Mouse (Mus musculus) liver, postnatal 0 days (tissue): ENCODE measurements around the gene Klf12. TPM values are rescaled to one million over a fixed set of nuclear protein-coding genes. Genes with fewer than 3 reads are reported as not detected.

Experiments used
- ATAC-seq: fragments of 200-750 bp; cut with Nextera tagmentation; 2 replicates; pipeline ENCODE4 v1.8.0; 2017; ENCODE audit warnings: mild to moderate bottlenecking, moderate library complexity
- DNase-seq: peaks from one replicate; pipeline ENCODE4 v3.0.0-alpha.2; 2016
- H3K27ac ChIP-seq: fragments of 300-500 bp; sonication (generic); 2 replicates; pipeline ENCODE4 v1.5.1; 2014; ENCODE audit warnings: antibody characterized with exemption, moderate library complexity, mild to moderate bottlenecking, low read depth
- H3K27me3 ChIP-seq: fragments of 300-500 bp; sonication (generic); 2 replicates; pipeline ENCODE4 v1.6.1; 2014; ENCODE audit warnings: low read length, control low read depth, mixed read lengths; ENCODE audit not compliant: insufficient read depth
- H3K36me3 ChIP-seq: fragments of 300-500 bp; sonication (generic); replicated peaks from 2 replicates; pipeline ENCODE4 v1.6.1; 2014; ENCODE audit warnings: mild to moderate bottlenecking, control low read depth, low read length, moderate library complexity, mixed read lengths; ENCODE audit not compliant: insufficient read depth
- H3K4me1 ChIP-seq: fragments of 300-500 bp; sonication (generic); 2 replicates; pipeline ENCODE4 v1.6.1; 2014; ENCODE audit warnings: antibody characterized with exemption, mild to moderate bottlenecking, control low read depth; ENCODE audit not compliant: insufficient read depth
- H3K4me2 ChIP-seq: fragments of 300-500 bp; sonication (generic); 2 replicates; pipeline ENCODE4 v1.6.1; 2014; ENCODE audit warnings: low read depth, mild to moderate bottlenecking, low read length, moderate library complexity, mixed read lengths
- H3K4me3 ChIP-seq: fragments of 300-500 bp; sonication (generic); 2 replicates; pipeline ENCODE4 v1.5.1; 2014; ENCODE audit warnings: low read depth, low read length
- H3K9ac ChIP-seq: fragments of 300-500 bp; sonication (generic); replicated peaks from 2 replicates; pipeline ENCODE4 v1.6.1; 2014; ENCODE audit warnings: mild to moderate bottlenecking, moderate library complexity
- H3K9me3 ChIP-seq: fragments of 300-500 bp; sonication (generic); 2 replicates; pipeline ENCODE4 v1.6.1; 2016; ENCODE audit warnings: mild to moderate bottlenecking, control low read depth, low read length, mixed read lengths
- CTCF ChIP-seq: sonication (generic); IDR thresholded peaks from 2 replicates; pipeline ENCODE4 v1.5.1; 2016; ENCODE audit warnings: antibody characterized with exemption, low read depth
- EP300 ChIP-seq: IDR thresholded peaks from 2 replicates; pipeline ENCODE4 v1.6.1; 2016; ENCODE audit warnings: antibody characterized with exemption, low read depth, mild to moderate bottlenecking
- WGBS: fragments of 180-500 bp; shearing (Covaris S2); extraction: QIAGEN DNeasy Blood & Tissue Kit; methylation state at CpG from one replicate; pipeline ENCODE4 v1.1.7; 2014; ENCODE audit not compliant: insufficient replicate concordance; 5-methylcytosine and 5-hydroxymethylcytosine counted together
- polyA plus RNA-seq: library from polyadenylated mRNA; unstranded; fragments of >200 nt; fragmentation: Nextera tagmentation; extraction: Ambion mirVana; gene quantifications from 2 replicates; pipeline ENCODE4 v1.2.1, GENCODE M21; 2015

Gene Klf12
- polyA plus RNA-seq, 1 experiment from 2014 or later = 5.2 TPM

DNA sequence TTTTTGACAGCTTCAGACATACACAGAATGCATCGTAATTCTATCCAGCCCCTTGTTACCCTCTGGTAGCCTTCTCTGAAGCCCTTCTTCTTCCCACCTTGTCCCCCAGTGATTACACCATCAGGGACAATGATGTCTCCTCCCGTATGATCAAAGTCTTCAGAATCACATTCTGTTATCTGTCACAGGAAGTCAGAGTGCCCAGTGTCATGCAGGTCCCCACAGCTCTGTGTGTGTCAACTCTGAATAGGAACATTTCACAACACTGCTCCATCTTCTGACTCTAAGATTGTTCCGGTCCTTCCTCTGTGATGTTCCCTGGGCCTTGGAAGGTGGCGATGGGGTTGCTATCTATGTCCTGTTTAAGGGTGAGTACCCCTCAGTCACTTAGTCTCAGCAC, 62.2 kb downstream of the Klf12 start:
- Histone ChIP-seq H3K9me3 (no peaks in the 10 kb centered on the region), H3K4me3 (no peak overlapping the region), H3K4me2 (no peak overlapping the region), H3K4me1 (peaks cover 9% of the 10 kb centered on the region), H3K36me3 (no peaks in the 10 kb centered on the region), H3K27me3 (no peaks in the 10 kb centered on the region), H3K9ac (no peak overlapping the region), H3K27ac (peak overlapping the region; percentile 60)
- peak; percentile 75 for ATAC-seq
- DNase-seq = no peak
- WGBS = 53% methylated on average over 4 of the region's 4 CpGs
- no peak for TF ChIP-seq CTCF
- TF ChIP-seq EP300 = no peak

DNA sequence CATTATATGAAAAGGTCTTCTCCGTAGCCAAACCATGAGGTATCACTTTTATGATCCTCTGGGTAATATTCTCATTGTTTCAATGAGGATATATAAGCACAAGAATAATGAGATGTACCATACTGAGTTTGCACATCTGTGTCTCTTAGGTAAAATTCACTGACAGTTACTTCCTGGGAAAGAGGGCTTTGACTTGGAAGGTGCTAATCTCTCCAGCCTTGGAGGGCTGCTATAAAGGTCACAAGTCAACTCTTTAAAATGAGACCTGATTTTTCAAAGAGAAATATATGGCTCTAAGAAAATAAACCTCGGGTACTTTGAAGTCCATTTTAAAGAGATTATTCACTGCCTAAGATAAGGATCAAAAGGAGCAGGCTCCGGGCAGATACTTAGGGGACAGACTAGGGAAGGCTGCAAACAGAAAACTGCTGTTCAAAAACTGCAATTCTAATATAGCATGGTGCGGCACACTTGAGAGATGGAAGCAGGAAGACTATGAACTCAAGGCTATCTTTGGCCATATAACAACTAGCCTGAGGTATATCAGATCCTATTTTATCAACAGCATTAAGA, 69.2 kb downstream of the Klf12 start:
- H3K27me3 ChIP-seq = no peaks in the 10 kb centered on the region
- no peak for DNase-seq
- ATAC-seq = no peak
- H3K36me3 ChIP-seq = no peaks in the 10 kb centered on the region
- no peak for TF ChIP-seq EP300
- TF ChIP-seq CTCF = no peak
- H3K4me2 ChIP-seq = no peak overlapping the region
- no peak overlapping the region for H3K4me3 ChIP-seq
- H3K4me1 ChIP-seq = no peaks in the 10 kb centered on the region; the same call in 1 of the 2 replicates
- WGBS = 51% methylated on average over 4 of the region's 4 CpGs
- no peak overlapping the region for H3K27ac ChIP-seq
- no peaks in the 10 kb centered on the region for H3K9me3 ChIP-seq
- no peak overlapping the region for H3K9ac ChIP-seq

DNA sequence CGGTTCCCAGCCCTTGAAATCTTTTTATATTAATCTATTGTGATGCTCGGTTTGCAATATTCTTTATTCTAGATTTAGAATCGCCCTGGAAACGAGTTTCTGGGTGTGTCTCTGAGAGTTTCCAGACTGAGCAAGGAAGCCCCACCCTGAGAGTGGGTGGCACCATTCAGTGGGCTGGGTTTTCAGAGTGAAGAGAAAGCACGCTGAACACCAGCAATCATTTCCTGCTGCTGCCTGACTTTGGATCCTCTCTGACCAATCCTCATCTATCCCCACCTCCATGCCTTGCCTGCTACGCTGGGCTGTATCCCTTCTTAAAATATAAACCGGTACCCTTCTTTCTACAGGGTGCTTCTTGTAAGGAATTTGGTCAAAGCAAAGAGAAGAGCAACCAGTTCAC, 71.4 kb downstream of the Klf12 start:
- Histone ChIP-seq H3K4me3 (no peak overlapping the region), H3K27me3 (no peaks in the 10 kb centered on the region), H3K4me2 (no peak overlapping the region), H3K36me3 (no peaks in the 10 kb centered on the region), H3K4me1 (no peaks in the 10 kb centered on the region), H3K27ac (no peak overlapping the region), H3K9ac (no peak overlapping the region), H3K9me3 (no peaks in the 10 kb centered on the region)
- no peak for TF ChIP-seq CTCF
- TF ChIP-seq EP300 = no peak
- WGBS = 62% methylated on average over 7 of the region's 7 CpGs
- no peak for ATAC-seq
- DNase-seq = no peak

- Histone ChIP-seq H3K27me3 (no peaks in the 10 kb centered on the region), H3K4me2 (no peak overlapping the region), H3K9ac (no peak overlapping the region), H3K4me1 (no peaks in the 10 kb centered on the region), H3K4me3 (no peak overlapping the region), H3K36me3 (no peaks in the 10 kb centered on the region), H3K27ac (no peak overlapping the region), H3K9me3 (no peaks in the 10 kb centered on the region)
- 80% methylated on average over 4 of the region's 4 CpGs for WGBS
- TF ChIP-seq CTCF = no peak
- no peak for TF ChIP-seq EP300
- ATAC-seq (no peak), DNase-seq (no peak)
Measured at GRCm38 (mm10) chr14:100211826-100212117, 72.7 kb downstream of the Klf12 start.

DNA sequence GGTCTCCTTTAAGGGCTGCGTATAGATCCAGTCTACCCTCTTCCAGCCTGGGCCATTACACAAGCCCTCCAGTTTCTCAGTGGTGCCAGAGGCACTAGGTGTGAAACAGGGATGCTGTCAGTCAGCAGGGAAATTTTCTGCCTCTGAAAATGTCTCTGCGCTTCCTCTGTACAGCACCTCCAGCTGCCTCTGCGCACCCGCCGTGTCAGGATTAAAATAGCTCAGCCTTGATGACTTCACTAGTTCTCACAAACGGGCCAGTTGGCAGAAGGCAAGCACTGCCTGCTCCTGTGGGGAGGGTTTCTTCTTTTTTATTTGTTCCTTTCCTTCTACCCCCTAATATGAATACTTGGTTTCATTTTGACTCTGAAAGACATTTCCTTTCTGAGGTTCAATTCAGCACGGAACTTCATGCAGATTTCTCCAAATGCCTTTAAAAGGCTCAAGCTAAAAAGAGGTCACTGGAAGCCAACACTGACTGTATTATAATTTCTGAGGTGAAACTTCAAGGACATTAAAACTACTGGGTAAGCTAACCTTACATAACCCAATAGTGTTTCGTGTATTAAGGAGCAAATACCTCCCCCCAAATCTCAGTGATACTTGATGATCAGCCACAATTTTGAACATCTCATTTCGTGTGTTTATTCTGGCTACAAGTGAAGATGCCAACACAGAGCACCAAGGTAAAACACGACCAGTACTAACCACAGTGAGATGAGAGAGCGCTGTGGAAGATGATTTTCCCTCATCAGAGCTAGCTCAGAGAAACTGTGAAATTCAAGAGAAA, 73.2 kb downstream of the Klf12 start:
- Histone ChIP-seq H3K27ac (no peak overlapping the region), H3K36me3 (no peaks in the 10 kb centered on the region), H3K9me3 (no peaks in the 10 kb centered on the region), H3K27me3 (no peaks in the 10 kb centered on the region), H3K4me3 (no peak overlapping the region), H3K4me1 (no peaks in the 10 kb centered on the region), H3K4me2 (no peak overlapping the region), H3K9ac (no peak overlapping the region)
- no peak for DNase-seq
- TF ChIP-seq EP300 = no peak
- TF ChIP-seq CTCF = no peak
- WGBS = 42% methylated on average over 11 of the region's 11 CpGs
- ATAC-seq = no peak

DNA sequence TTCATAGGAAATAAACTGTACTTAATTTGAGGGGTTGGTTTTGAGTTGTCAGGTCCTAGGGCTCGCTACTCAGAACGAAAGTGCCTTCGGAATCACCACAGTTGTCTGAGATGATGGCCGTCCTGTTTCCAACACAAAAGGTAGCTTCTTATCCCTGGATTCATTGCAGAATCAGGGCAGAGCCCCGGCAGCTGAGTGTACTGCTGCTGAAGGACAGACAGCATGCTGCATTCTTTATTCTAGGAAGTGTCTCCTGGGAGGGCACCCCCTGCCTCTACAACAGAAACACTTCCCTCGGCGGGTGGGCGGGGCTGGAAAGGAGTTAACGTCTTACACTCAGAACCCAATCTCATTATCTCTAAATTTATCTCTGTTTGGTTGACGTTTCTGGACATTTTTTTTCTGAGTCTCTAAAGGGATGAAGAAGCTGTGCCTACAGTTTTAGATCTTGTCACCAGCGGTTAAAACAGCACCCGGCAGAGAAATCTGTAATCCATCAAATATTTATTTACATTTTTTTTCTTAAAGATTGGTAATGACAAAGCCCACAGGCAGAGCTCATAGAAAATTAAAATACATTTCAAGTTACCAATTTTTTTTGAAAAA, 74.6 kb downstream of the Klf12 start:
- no peak for DNase-seq
- WGBS = 51% methylated on average over 12 of the region's 12 CpGs
- Histone ChIP-seq H3K9me3 (no peaks in the 10 kb centered on the region), H3K4me2 (no peak overlapping the region), H3K4me1 (no peaks in the 10 kb centered on the region), H3K9ac (no peak overlapping the region), H3K36me3 (no peaks in the 10 kb centered on the region), H3K27ac (no peak overlapping the region), H3K4me3 (no peak overlapping the region), H3K27me3 (no peaks in the 10 kb centered on the region)
- no peak for ATAC-seq
- no peak for TF ChIP-seq EP300
- TF ChIP-seq CTCF = no peak
